Mouse (Mus musculus): ENCODE results near the gene Bach2. TPM values are rescaled to one million over a fixed set of nuclear protein-coding genes. Genes with fewer than 3 reads are reported as not detected.

Bach2 gene
- polyA plus RNA-seq, 1 experiment from 2014 or later, result 9.8 TPM

DNA sequence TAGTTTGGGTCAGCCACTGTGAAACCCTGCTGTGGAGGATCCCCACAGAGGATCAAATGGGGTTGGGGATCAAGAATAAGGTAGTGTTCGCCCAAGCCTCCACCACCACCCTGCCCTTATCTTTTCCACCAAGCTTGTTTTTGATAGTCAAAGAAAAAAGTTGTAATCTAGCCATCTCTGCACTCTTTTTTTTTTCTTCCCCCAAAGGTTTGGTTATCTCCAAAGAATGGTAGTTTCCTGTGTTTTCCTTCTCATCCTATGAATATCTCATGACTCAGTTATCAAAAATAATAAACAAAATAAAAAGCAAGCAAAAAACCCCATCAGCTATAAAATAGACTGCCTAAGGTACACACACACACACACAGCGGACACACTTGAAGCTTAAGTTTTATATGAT lies 28.6 kb upstream of the Bach2 start:
- Histone ChIP-seq H3K4me2 (no peak overlapping the region), H3K9me3 (no peaks in the 10 kb centered on the region), H3K9ac (no peak overlapping the region), H3K4me1 (0 out of 2 replicates have a peak, but pooled peaks cover 3% of the 10 kb centered on the region), H3K4me3 (no peak overlapping the region), H3K27ac (no peak overlapping the region), H3K36me3 (no peaks in the 10 kb centered on the region), H3K27me3 (no peaks in the 10 kb centered on the region)
- ATAC-seq (ENCODE audit: insufficient number of reproducible peaks, insufficient read depth, low FRiP score, low TSS enrichment, low read depth), result no peak
- 86% methylated on average over 2 of the region's 2 CpGs for WGBS

DNA sequence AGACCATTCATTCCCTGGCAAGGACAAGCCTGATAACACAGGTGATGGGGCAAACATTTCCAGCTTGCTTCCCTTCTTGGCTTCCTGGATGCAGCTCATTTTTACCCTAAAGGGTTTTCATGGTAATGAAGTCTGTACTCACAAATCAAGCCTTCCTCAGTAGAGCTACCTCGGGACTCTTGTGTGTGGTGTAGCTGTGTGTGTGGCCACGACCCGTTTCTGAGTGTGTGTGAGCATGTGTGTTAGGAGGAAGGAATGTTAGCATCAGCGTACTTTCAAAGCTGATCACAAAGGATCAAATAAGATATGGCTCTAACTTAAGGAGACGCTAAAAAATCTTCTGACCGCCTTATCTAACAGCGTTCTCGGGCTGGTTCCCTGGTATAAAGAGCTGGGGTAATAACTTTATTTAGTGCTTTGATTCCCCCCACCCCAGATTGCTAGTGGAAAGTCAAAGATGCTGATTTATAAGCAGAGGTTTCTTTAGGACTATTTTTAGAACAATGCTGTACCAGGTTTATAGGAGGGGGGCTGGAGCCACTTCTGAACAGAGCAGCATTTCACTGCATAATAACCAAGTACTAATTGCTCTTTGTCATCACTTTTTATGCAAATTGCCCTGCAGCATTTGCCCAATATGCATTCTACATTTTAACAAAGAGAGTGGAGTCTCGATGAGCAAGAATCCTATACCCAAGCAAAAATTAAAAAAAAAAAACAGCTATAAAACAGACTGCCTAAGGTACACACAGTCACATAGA lies 28.0 kb upstream of the Bach2 start:
- H3K27ac ChIP-seq, result no peak overlapping the region
- WGBS, result 65% methylated on average over 9 of the region's 9 CpGs
- no peak for ATAC-seq (ENCODE audit: insufficient number of reproducible peaks, insufficient read depth, low FRiP score, low TSS enrichment, low read depth)

DNA sequence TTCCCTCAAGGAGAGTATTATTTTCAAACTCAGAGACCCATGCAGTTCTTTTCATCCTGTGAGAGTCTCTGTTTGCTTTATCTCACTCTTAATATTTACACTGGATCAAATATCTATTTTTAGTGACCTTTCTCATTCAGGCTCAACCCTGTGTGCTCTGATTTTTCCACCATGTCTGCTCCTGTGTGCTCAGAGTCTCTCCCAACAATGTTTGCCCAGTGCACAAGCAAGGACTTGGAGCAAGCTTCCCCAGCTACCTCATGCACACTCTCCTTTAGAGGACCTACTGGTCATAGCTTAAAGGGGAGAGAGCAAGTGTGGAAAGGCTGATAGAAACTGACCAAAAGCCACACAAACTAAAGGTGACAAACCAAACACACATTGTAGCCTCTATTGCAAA lies 26.0 kb upstream of the Bach2 start:
- Histone ChIP-seq H3K9ac (no peak overlapping the region), H3K9me3 (no peaks in the 10 kb centered on the region)
- no peak for ATAC-seq (ENCODE audit: insufficient number of reproducible peaks, insufficient read depth, low FRiP score, low TSS enrichment, low read depth)

More for the DNA sequence above, 28.0 kb upstream of the Bach2 start:
- H3K4me2 ChIP-seq, result no peak overlapping the region
- 0 out of 2 replicates have a peak, but pooled peaks cover 3% of the 10 kb centered on the region for H3K4me1 ChIP-seq
- H3K27me3 ChIP-seq, result no peaks in the 10 kb centered on the region
- no peaks in the 10 kb centered on the region for H3K9me3 ChIP-seq
- H3K9ac ChIP-seq, result no peak overlapping the region
- H3K36me3 ChIP-seq, result no peaks in the 10 kb centered on the region
- H3K4me3 ChIP-seq, result no peak overlapping the region

DNA sequence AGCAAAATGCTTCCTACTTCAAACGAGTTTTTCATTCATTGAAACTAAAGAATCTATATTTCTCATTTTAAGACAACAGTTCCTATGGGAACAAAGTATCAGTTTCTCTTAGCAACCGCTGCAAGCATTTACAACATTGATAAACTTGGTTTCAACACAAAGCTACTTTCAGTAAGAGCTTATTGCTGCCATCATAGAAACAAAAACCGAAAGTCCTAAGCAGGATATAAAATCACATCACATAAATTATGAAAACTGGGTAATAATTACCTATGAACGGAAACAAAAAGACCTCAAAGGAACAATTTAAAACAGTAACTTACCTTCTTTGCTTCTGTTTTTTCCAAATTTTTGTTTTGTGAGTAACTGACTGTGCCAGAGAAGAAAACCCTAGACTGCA lies 22.1 kb upstream of the Bach2 start:
- no peaks in the 10 kb centered on the region for H3K36me3 ChIP-seq
- no peaks in the 10 kb centered on the region for H3K27me3 ChIP-seq
- 45% methylated on average over 4 of the region's 4 CpGs for WGBS
- H3K27ac ChIP-seq, result no peak overlapping the region
- H3K4me3 ChIP-seq, result no peak overlapping the region
- no peak overlapping the region for H3K4me2 ChIP-seq
- H3K9ac ChIP-seq, result no peak overlapping the region
- ATAC-seq (ENCODE audit: insufficient number of reproducible peaks, insufficient read depth, low FRiP score, low TSS enrichment, low read depth), result no peak
- H3K9me3 ChIP-seq, result no peaks in the 10 kb centered on the region
- peaks cover 19% of the 10 kb centered on the region for H3K4me1 ChIP-seq

More for the DNA sequence above, 26.0 kb upstream of the Bach2 start:
- H3K27ac ChIP-seq, result no peak overlapping the region
- no peak overlapping the region for H3K4me3 ChIP-seq
- H3K4me1 ChIP-seq, result peaks cover 7% of the 10 kb centered on the region
- H3K27me3 ChIP-seq, result no peaks in the 10 kb centered on the region
- H3K4me2 ChIP-seq, result no peak overlapping the region
- no peaks in the 10 kb centered on the region for H3K36me3 ChIP-seq

DNA sequence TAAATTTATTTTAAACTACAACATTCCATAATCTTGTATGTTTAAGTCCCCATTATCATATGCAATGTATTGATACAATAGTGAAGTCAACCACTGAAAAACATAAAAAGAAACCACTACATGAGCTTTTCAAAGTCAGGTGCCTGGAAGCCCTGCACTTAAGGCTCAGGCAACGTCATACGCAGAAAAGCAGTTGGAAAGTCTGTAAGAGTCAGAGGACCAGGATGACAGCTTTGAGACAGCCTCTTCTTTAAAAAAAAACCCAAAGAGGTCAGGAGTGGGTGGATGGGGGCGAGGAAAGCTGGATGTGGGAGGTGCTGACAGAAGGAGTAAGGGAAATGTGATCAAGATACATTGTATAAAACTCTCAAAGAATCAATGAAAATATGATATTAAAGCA lies 21.6 kb upstream of the Bach2 start:
- no peak for ATAC-seq (ENCODE audit: insufficient number of reproducible peaks, insufficient read depth, low FRiP score, low TSS enrichment, low read depth)
- H3K9ac ChIP-seq, result no peak overlapping the region
- WGBS, result 84% methylated on average over 3 of the region's 3 CpGs
- no peak overlapping the region for H3K27ac ChIP-seq
- H3K4me1 ChIP-seq, result peaks cover 17% of the 10 kb centered on the region
- H3K9me3 ChIP-seq, result no peaks in the 10 kb centered on the region
- no peak overlapping the region for H3K4me3 ChIP-seq
- no peaks in the 10 kb centered on the region for H3K36me3 ChIP-seq
- peaks cover 4% of the 10 kb centered on the region; the same call in 1 of the 2 replicates for H3K27me3 ChIP-seq
- no peak overlapping the region for H3K4me2 ChIP-seq

DNA sequence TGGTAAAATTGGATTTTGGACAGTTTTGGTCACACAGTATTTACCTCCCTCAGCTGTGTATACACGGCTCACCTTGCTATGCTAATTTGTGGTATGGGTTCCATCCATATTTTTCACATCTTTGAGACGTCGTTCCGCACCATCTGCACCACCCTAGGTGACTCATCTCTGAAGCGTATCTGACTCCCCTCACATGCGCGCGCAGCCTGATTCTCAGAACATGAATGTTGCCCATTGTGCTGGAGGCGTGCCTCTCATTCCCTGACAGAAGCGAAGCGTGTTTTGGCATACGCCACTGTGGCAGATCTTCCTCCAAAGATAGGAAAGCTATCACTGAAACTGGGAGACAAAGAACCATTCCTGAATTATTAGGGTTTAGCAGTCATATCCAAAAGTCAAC lies 21.0 kb upstream of the Bach2 start:
- H3K9me3 ChIP-seq, result no peaks in the 10 kb centered on the region
- peaks cover 4% of the 10 kb centered on the region; the same call in 1 of the 2 replicates for H3K27me3 ChIP-seq
- no peaks in the 10 kb centered on the region for H3K36me3 ChIP-seq
- H3K4me3 ChIP-seq, result no peak overlapping the region
- WGBS, result 93% methylated on average over 12 of the region's 12 CpGs
- ATAC-seq (ENCODE audit: insufficient number of reproducible peaks, insufficient read depth, low FRiP score, low TSS enrichment, low read depth), result no peak
- H3K27ac ChIP-seq, result no peak overlapping the region
- peaks cover 16% of the 10 kb centered on the region for H3K4me1 ChIP-seq
- H3K9ac ChIP-seq, result no peak overlapping the region
- H3K4me2 ChIP-seq, result no peak overlapping the region

DNA sequence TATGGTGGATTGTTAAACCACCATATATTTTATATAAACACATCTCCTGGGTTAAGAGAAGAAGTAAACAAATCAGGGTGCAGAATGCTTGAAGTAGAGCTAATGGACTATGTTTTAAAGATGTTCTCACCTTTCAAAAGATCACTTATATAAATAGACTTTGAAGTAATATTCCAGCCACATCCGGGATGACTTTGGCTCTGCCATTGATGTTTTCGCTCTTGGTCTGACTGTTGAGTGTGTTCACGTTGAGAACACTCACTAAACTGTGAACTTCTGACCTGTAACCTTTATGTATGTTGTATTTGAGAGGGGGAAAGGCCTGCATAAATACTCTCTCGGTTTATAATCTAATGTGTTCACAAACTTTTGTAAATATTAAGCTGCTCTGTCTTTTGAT lies 20.2 kb upstream of the Bach2 start:
- WGBS, result 74% methylated on average over 4 of the region's 4 CpGs
- ATAC-seq (ENCODE audit: insufficient number of reproducible peaks, insufficient read depth, low FRiP score, low TSS enrichment, low read depth), result no peak
- peaks cover 4% of the 10 kb centered on the region; the same call in 1 of the 2 replicates for H3K27me3 ChIP-seq
- no peak overlapping the region for H3K27ac ChIP-seq
- no peak overlapping the region for H3K4me3 ChIP-seq
- H3K4me2 ChIP-seq, result no peak overlapping the region
- H3K4me1 ChIP-seq, result peaks cover 16% of the 10 kb centered on the region
- H3K9ac ChIP-seq, result no peak overlapping the region
- H3K9me3 ChIP-seq, result no peaks in the 10 kb centered on the region
- no peaks in the 10 kb centered on the region for H3K36me3 ChIP-seq

DNA sequence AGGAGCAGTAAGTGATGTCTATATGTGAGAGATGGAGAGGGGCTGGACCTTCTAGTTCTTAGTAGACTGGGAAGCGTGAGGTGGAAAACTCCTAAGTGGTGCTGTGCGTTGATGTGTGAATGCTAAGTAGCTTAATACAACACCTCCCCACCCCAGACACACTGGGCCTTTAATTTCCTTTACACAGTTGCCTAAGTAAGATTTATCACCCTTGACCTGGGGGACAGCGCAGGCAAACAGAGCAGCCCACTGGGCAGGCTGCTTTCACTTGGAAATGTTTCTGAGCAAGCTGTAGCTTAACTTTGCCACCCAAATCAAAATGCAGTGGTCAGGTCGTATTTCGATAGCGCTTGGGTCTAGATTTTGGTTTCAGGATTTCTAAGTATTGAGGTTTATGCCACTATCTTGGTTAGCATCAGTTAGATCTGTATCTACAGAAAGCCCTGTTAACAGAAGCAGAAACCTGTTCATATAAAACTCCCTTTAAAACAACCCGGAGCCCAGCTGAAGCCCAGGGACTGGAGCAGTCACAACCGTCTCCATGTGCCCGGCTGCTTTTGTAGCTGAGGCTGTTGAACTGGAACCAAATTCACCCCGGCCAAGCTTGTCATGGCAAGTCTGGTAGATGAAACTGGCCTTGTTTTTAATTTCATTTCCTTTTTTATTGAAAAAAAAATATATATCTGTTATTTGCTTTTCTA lies 19.0 kb upstream of the Bach2 start:
- no peak overlapping the region for H3K9ac ChIP-seq
- no peak overlapping the region for H3K4me2 ChIP-seq
- no peak for ATAC-seq (ENCODE audit: insufficient number of reproducible peaks, insufficient read depth, low FRiP score, low TSS enrichment, low read depth)
- no peaks in the 10 kb centered on the region for H3K36me3 ChIP-seq
- peaks cover 16% of the 10 kb centered on the region for H3K4me1 ChIP-seq
- no peak overlapping the region for H3K4me3 ChIP-seq
- H3K27ac ChIP-seq, result no peak overlapping the region
- no peaks in the 10 kb centered on the region for H3K9me3 ChIP-seq
- peaks cover 4% of the 10 kb centered on the region; the same call in 1 of the 2 replicates for H3K27me3 ChIP-seq
- WGBS, result 47% methylated on average over 10 of the region's 10 CpGs

DNA sequence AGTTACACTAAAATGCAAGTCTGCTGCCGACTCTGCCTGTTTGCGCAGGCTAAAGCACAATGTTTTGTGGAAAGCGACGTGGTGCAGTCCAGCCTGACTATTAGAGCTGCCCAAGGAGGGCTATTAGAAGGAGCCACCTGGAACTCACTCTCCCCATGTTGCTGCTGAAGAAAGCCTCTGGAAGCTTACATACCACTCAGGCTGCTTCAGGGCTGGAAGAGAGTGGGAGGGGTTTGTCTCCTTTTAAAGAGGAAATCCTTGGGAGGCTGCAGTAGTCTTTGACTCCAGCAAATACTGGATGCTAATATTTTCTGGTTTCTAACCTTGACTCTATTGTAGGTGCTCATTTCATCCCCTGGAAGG lies 18.5 kb upstream of the Bach2 start:
- Histone ChIP-seq H3K9ac (no peak overlapping the region), H3K36me3 (no peaks in the 10 kb centered on the region), H3K9me3 (no peaks in the 10 kb centered on the region), H3K4me3 (no peak overlapping the region), H3K4me1 (peaks cover 16% of the 10 kb centered on the region), H3K27ac (no peak overlapping the region), H3K27me3 (peaks cover 4% of the 10 kb centered on the region; the same call in 1 of the 2 replicates), H3K4me2 (no peak overlapping the region)
- 64% methylated on average over 4 of the region's 4 CpGs for WGBS
- ATAC-seq (ENCODE audit: insufficient number of reproducible peaks, insufficient read depth, low FRiP score, low TSS enrichment, low read depth), result no peak

DNA sequence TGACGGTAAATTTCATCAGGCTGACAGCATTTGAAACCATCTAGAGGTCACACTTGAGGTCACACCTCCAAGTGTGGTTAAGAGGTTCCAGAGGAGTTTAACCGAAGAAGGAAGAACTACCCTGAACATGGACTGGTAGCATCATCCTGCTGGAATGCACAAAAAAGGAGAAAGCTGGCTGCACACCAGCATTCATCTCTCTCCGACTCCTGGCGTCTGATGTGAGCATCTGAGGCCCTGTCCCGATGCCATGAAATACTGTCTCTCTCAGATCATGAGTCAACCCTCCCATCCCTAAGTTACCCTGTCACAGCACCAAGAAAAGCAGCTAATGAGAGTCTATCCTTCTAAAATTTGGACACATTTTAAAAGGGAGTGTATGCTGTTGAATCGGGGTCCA lies 17.6 kb upstream of the Bach2 start:
- WGBS, result 62% methylated on average over 6 of the region's 6 CpGs
- no peak overlapping the region for H3K27ac ChIP-seq
- no peak for ATAC-seq (ENCODE audit: insufficient number of reproducible peaks, insufficient read depth, low FRiP score, low TSS enrichment, low read depth)
- no peak overlapping the region for H3K4me3 ChIP-seq
- no peaks in the 10 kb centered on the region for H3K36me3 ChIP-seq
- no peak overlapping the region for H3K4me2 ChIP-seq
- H3K27me3 ChIP-seq, result peaks cover 4% of the 10 kb centered on the region; the same call in 1 of the 2 replicates
- peaks cover 14% of the 10 kb centered on the region for H3K4me1 ChIP-seq
- H3K9me3 ChIP-seq, result no peaks in the 10 kb centered on the region
- H3K9ac ChIP-seq, result no peak overlapping the region

DNA sequence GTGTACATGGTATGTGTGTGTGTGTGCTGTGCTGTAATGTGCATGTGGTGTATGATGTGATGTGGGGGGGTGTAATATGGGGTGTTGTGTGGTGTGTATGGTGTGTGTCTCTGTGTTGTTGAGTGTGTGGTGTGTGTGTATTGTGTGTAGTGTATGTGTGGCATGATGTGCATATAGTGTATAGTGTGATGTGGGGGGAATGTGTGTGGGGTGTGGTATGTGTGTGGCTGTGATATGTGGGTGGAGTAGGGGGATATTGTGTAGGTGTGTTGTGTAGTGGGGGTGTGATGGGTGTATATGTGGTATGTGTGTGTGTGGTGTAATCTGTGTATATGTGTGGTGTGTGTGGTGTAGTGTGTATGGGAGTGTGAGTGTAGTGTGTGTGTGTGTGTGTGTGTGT lies 15.0 kb upstream of the Bach2 start:
- Histone ChIP-seq H3K4me1 (peaks cover 12% of the 10 kb centered on the region), H3K36me3 (no peaks in the 10 kb centered on the region), H3K4me2 (no peak overlapping the region), H3K9me3 (no peaks in the 10 kb centered on the region), H3K27ac (no peak overlapping the region), H3K9ac (no peak overlapping the region), H3K4me3 (no peak overlapping the region), H3K27me3 (peaks cover 4% of the 10 kb centered on the region; the same call in 1 of the 2 replicates)
- no peak for ATAC-seq (ENCODE audit: insufficient number of reproducible peaks, insufficient read depth, low FRiP score, low TSS enrichment, low read depth)

DNA sequence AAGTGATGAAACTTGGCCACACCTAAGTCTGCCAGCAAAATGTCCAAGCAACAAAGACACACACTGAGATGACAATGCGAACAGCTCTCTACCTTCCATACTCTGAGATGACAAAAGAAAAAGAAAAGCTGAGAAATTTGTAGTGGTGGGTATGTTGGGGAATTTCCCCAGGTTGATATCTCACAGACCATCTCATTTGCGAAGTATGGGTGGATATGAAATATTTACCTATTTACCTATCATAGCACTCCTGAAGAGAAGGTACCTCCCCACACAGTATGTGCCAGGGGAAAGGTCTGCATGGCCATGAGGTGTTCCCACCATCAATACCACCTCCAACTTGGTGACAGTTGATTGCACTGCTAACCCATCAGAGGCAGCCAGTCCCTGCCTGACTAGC lies 13.4 kb upstream of the Bach2 start:
- no peak for ATAC-seq (ENCODE audit: insufficient number of reproducible peaks, insufficient read depth, low FRiP score, low TSS enrichment, low read depth)
- no peak overlapping the region for H3K9ac ChIP-seq
- H3K4me3 ChIP-seq, result no peak overlapping the region
- H3K9me3 ChIP-seq, result no peaks in the 10 kb centered on the region
- 97% methylated on average over 2 of the region's 2 CpGs for WGBS
- peaks cover 4% of the 10 kb centered on the region; the same call in 1 of the 2 replicates for H3K27me3 ChIP-seq
- no peaks in the 10 kb centered on the region for H3K36me3 ChIP-seq
- no peak overlapping the region for H3K4me2 ChIP-seq
- H3K4me1 ChIP-seq, result peaks cover 2% of the 10 kb centered on the region; the same call in 1 of the 2 replicates
- no peak overlapping the region for H3K27ac ChIP-seq
